ENCODE assay signal across 13 mouse cellular contexts in the genomic region with DNA sequence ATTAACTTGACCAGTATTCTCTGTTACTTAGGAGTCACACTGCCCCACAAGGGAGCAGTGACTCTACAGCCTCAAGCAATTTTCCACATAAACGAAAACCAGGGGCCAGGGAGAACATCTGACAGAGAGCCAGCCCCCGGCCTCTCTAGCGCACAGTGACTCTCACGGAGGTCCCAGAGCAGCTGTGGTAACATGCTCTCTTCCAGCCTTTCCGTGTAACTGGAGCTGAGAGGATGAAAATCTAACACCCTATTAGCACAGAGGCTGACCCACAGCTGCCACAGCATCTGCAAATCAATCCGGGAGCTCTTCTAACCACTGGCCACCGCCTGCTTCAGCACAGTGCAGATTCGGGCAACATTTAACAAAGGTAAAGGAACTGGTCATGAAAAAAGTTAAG.
DNase-seq lines count a peak whose midpoint lies in the region; ATAC-seq and TF ChIP-seq lines count a peak whose summit lies in the region.
"Had no signal": no experiment of that assay in that cellular context is flagged by ENCODE, and none has a peak within 500 bp of the region (broad histone marks: within the 10 kb centered on the region; RNA-seq: fewer than 3 reads in every experiment).

No protein-coding gene starts in this region.

- no peak overlapping the region for H3K9ac ChIP-seq in hindbrain, postnatal 0 days (replicated peaks; ENCODE audit: low read length)
- H3K9ac ChIP-seq in neural tube, embryonic 11.5 days (ENCODE audit: low read length): no peak overlapping the region
- H3K9ac ChIP-seq in kidney, postnatal 0 days (ENCODE audit: low read depth, low read length): no peak overlapping the region
- H3K9ac ChIP-seq: stomach, embryonic 15.5 days had no signal

- H3K27ac ChIP-seq in hindbrain, embryonic 10.5 days: no peak overlapping the region
- H3K27ac ChIP-seq in hindbrain, postnatal 0 days: no peak overlapping the region
- H3K27ac ChIP-seq in neural tube, embryonic 11.5 days (ENCODE audit: low read depth, low read length): no peak overlapping the region
- no peak overlapping the region for H3K27ac ChIP-seq in kidney, postnatal 0 days
- H3K27ac ChIP-seq: stomach, embryonic 15.5 days had no signal

- no peak for ATAC-seq in hindbrain, postnatal 0 days
- ATAC-seq in neural tube, embryonic 11.5 days (ENCODE audit: insufficient read depth, low FRiP score, low TSS enrichment): no peak
- peak; percentile 25; the same call in 1 of the 2 replicates for ATAC-seq in kidney, postnatal 0 days (replicated peaks; ENCODE audit: low FRiP score, low read depth)
- ATAC-seq: CD4-positive, CD25-positive, alpha-beta regulatory T cell, adult 4 months; Patski had no signal

- peaks cover 88% of the 10 kb centered on the region for H3K36me3 ChIP-seq in hindbrain, embryonic 10.5 days
- H3K36me3 ChIP-seq in hindbrain, postnatal 0 days (ENCODE audit: insufficient read depth, low read length): peaks cover 18% of the 10 kb centered on the region
- H3K36me3 ChIP-seq in neural tube, embryonic 11.5 days (ENCODE audit: control insufficient read depth, insufficient read depth, low read length): peaks cover 3% of the 10 kb centered on the region
- H3K36me3 ChIP-seq in kidney, postnatal 0 days (ENCODE audit: insufficient read depth, low read length): peaks cover 28% of the 10 kb centered on the region; the same call in 1 of the 2 replicates

- DNase-seq in hindbrain, embryonic 10.5 days (ENCODE audit: low spot score): peak; percentile 21
- no peak for DNase-seq in hindbrain, postnatal 0 days (ENCODE audit: low spot score)
- DNase-seq in neural tube, embryonic 11.5 days (ENCODE audit: low spot score): peak; percentile 14
- DNase-seq in neural tube, embryonic 10.5 days (ENCODE audit: extremely low spot score, low spot score): no peak
- DNase-seq in kidney, postnatal 0 days (ENCODE audit: low spot score): peak; percentile 74
- DNase-seq in frontal cortex, postnatal 14 days (ENCODE audit: low spot score in 2 of 2): no peak
- DNase-seq in thymus, postnatal 36 days: no peak
- DNase-seq in right cerebral cortex, adult 18-20 months: no peak
- DNase-seq: cerebellum, postnatal 36 days; right cerebral cortex, postnatal 4 days had no signal

- no peaks in the 10 kb centered on the region for H3K27me3 ChIP-seq in hindbrain, embryonic 10.5 days (ENCODE audit: insufficient read depth, poor library complexity, severe bottlenecking)
- H3K27me3 ChIP-seq in hindbrain, postnatal 0 days (ENCODE audit: insufficient read depth, low read length): no peaks in the 10 kb centered on the region
- no peaks in the 10 kb centered on the region for H3K27me3 ChIP-seq in neural tube, embryonic 11.5 days (ENCODE audit: control insufficient read depth, insufficient read depth, low read length)
- H3K27me3 ChIP-seq in kidney, postnatal 0 days (ENCODE audit: insufficient read depth, low read length): no peaks in the 10 kb centered on the region
- H3K27me3 ChIP-seq: Patski; stomach, embryonic 15.5 days had no signal

- TF ChIP-seq CTCF in hindbrain, postnatal 0 days (IDR thresholded peaks at IDR 0.05; ENCODE audit: low read depth): no peak
- no peak for TF ChIP-seq CTCF in kidney, postnatal 0 days (IDR thresholded peaks at IDR 0.05; ENCODE audit: low read depth)

- no peaks in the 10 kb centered on the region for H3K9me3 ChIP-seq in hindbrain, embryonic 10.5 days
- H3K9me3 ChIP-seq in hindbrain, postnatal 0 days (ENCODE audit: low read length): no peaks in the 10 kb centered on the region
- H3K9me3 ChIP-seq in neural tube, embryonic 11.5 days (ENCODE audit: control insufficient read depth, low read length): no peaks in the 10 kb centered on the region
- H3K9me3 ChIP-seq in kidney, postnatal 0 days (replicated peaks; ENCODE audit: low read length): no peaks in the 10 kb centered on the region
- H3K9me3 ChIP-seq: stomach, embryonic 15.5 days had no signal

- 73% methylated on average over 8 of the region's 8 CpGs for WGBS in hindbrain, embryonic 10.5 days
- 77% methylated on average over 8 of the region's 8 CpGs for WGBS in hindbrain, postnatal 0 days
- 76% methylated on average over 8 of the region's 8 CpGs for WGBS in neural tube, embryonic 11.5 days
- WGBS in kidney, postnatal 0 days: 37% methylated on average over 8 of the region's 8 CpGs

- H3K4me1 ChIP-seq in hindbrain, embryonic 10.5 days (replicated peaks): no peaks in the 10 kb centered on the region
- no peaks in the 10 kb centered on the region for H3K4me1 ChIP-seq in hindbrain, postnatal 0 days (ENCODE audit: insufficient read depth, low read length)
- H3K4me1 ChIP-seq in neural tube, embryonic 11.5 days (ENCODE audit: control insufficient read depth, insufficient read depth, low read length): no peaks in the 10 kb centered on the region
- no peaks in the 10 kb centered on the region for H3K4me1 ChIP-seq in kidney, postnatal 0 days (replicated peaks; ENCODE audit: insufficient read depth, low read length)
- H3K4me1 ChIP-seq: stomach, embryonic 15.5 days had no signal

- no peak overlapping the region for H3K4me3 ChIP-seq in hindbrain, embryonic 10.5 days
- H3K4me3 ChIP-seq in hindbrain, postnatal 0 days (ENCODE audit: low read length): no peak overlapping the region
- no peak overlapping the region for H3K4me3 ChIP-seq in neural tube, embryonic 11.5 days (ENCODE audit: low read depth, low read length)
- H3K4me3 ChIP-seq in kidney, postnatal 0 days (replicated peaks; ENCODE audit: low read depth, low read length): no peak overlapping the region
- H3K4me3 ChIP-seq: stomach, embryonic 15.5 days had no signal

- no peak overlapping the region for H3K4me2 ChIP-seq in hindbrain, postnatal 0 days (ENCODE audit: low read depth, low read length)
- H3K4me2 ChIP-seq in neural tube, embryonic 11.5 days (ENCODE audit: low read depth): no peak overlapping the region
- H3K4me2 ChIP-seq in kidney, postnatal 0 days (ENCODE audit: low read length): no peak overlapping the region
- H3K4me2 ChIP-seq: stomach, embryonic 15.5 days had no signal

Comparison
In these comparisons a context has a peak if more than half of its experiments do, and no peak if none do; other contexts are left out.
1. DNase-seq: peak in hindbrain, embryonic 10.5 days (single experiment), neural tube, embryonic 11.5 days (single experiment) and kidney, postnatal 0 days (single experiment); none in hindbrain, postnatal 0 days (single experiment), neural tube, embryonic 10.5 days (single experiment), frontal cortex, postnatal 14 days (0 of 2), thymus, postnatal 36 days (0 of 2) and right cerebral cortex, adult 18-20 months (single experiment).